Mouse (Mus musculus) erythroid progenitor cell, adult 5-6 weeks (primary cell): Measurements from ENCODE around the gene Exosc8. TPM values are rescaled to one million over a fixed set of nuclear protein-coding genes. Genes with fewer than 3 reads are reported as not detected.
A peak's percentile ranks its signal among the peaks of the same experiment; 100 is the strongest.
"Not testable (repeated sequence)": the region's sequence is repeated elsewhere in the genome, so short reads cannot be mapped to it uniquely, and the experiment has no call there.

Experiments used
- ATAC-seq: replicated peaks from 2 replicates; pipeline ENCODE4 v1.8.0; 2016; ENCODE audit warnings: moderate number of reproducible peaks, mild to moderate bottlenecking, moderate TSS enrichment, inconsistent platforms; ENCODE audit not compliant: poor library complexity, low FRiP score, severe bottlenecking
- total RNA-seq, 2 experiments: library from RNA; stranded (forward) in 1 of 2; stranded (reverse) in 1 of 2; fragments of 150-400 nt in 1 of 2; fragments of 186-747, 209-891 nt in 1 of 2; gene quantifications; 2 replicates each; pipeline versions ENCODE4 v1.2.3 to v1.2.4; 2015 to 2017; ENCODE audit warnings: low replicate concordance in 2 of 2

The Exosc8 gene
- total RNA-seq (2015; ENCODE audit: low replicate concordance) (91.4 and 111 TPM in 2 replicates), total RNA-seq (2017; ENCODE audit: low replicate concordance) (75.7 and 94.0 TPM in 2 replicates)

GRCm38 (mm10) chr3:54735247-54736046 lies at the start of gene Exosc8, which contains the start of gene Alg5:
TSS of gene Exosc8 (minus strand) at chr3:54735393.
TSS of gene Alg5 (plus strand) at chr3:54735539.
- ATAC-seq: peak; percentile 72

DNA sequence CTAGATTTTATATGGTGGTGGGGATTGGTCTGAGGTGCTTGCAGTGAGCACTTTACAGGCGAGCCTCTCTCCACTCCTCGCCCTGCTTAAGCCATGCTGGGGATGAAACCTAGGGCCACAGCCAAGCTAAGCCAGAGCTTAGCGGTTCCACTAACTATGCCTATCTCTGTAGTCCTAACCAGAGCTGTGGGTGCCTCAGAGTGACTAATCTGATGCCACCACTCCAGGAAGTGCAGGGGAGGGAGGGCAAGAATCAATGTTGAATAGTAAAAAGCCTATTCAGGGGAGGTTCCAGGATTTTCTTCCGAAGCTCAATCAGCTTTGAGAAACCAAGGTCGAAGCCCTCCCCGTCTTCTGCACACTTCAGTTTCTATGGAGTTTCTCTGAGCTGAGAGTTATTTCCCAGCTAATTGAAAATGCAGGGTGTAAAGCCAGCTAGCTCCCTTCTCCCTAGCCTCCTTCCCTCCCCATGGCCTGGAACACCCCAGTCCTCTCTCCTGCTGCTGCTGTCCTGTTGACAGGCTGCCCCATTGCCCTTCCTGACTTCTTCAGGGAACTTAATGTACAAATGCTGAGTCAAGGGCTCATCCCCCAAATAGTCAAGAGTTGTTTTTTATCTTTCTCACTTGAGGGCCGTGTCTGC lies 40.9 kb upstream of the Exosc8 start:
- no peak for ATAC-seq

- no peak for ATAC-seq
Measured at GRCm38 (mm10) chr3:54773613-54774012, 38.4 kb upstream of the Exosc8 start.

DNA sequence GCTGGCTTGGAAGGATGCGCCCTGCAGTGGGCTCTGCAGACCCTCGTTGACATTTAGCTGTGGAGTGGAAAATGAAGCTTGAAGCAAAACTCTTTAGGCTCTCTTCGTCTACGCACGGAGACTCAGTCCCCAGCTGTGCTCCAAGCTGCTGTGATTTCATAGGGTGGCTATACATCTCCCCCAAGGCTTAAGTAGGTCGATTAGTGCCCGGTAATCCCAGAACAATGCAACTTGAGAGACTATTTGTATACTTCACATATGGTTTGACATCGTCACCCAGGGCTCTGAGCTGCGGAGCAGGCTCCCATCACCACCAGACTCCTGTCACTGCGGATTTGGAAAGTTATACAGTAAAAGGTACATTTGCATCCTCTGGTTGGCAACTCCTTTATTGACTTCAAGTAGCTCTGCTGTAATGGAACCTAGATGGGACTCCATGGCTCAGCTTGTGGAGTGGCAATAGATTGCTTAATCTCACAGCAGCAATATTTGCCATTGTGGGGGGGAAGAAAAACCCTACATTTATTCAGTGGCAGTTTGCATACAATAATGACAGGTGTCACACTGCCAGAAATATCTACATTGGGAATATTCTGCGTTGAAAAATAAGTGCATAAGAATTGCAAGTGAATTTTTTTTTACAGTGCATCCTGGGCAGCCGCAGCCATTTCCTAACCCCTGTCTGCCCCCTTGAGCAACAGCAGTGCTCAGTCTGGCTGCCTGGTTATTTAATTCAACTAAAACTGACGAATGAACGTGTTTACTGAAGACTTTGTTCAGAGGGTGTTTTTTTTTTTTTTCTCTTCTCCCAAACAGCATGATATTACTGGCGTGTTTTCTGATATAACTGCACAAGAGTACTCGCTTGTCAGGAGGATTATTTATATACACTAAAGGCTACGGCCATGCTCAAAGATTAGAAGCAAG lies 34.4 kb upstream of the Exosc8 start:
- ATAC-seq: no peak

DNA sequence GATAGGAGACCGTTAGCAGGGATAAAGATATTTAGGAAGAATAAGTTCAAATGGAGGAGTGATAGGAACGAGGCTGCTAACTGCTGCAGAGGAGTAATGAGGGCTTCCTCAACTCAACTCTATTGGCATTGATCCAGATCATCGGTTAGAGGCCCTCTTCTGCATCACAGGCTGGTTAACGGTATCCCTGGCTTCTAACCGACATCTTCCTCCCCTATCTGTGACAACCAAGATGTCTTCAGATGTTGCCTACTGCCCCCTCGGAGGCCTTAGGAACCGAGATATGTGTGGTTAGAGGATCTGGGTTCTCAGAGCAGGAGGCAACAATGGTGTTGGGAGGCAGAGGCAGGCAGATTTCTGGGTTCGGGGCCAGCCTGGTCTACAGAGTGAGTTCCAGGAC lies 33.4 kb upstream of the Exosc8 start:
- no peak for ATAC-seq

DNA sequence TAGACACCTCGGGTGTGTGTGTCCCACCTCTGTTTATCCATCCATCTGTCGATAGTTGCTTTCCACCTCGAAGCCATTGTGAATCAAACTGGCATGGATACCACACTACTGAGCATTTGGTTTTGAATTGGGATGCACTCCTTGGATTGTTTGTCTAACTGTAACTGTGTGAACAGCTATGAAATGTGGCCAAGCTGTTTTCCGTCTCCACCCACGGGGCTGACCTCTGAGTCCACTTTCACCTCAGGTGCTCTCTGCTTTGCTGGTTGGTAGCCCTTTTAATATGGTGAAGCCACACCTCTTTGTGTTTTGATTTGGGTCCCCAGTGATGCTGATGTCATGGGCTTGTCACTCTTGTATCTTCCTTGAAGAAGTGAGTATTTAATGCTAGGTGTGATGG lies 31.6 kb upstream of the Exosc8 start:
- no peak for ATAC-seq

DNA sequence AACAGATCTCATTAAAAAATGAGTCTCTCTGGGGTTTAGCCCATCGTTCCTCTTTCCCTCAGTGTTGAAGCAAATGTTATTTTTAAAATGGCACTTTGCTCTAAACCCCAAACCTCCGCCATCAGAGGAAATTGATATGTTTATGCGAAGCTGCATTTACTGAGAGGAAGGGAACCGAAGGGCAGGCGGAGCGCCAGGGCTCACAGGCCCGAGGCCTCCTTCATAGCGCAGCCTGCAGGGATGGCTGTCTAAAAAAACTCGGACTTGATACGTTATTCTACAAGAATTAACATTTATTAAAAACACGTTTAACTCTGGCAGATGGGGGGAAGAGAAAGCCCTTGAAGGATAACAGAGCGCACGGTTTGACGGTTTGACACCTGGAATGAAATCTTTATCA lies 30.8 kb upstream of the Exosc8 start:
- ATAC-seq: no peak

DNA sequence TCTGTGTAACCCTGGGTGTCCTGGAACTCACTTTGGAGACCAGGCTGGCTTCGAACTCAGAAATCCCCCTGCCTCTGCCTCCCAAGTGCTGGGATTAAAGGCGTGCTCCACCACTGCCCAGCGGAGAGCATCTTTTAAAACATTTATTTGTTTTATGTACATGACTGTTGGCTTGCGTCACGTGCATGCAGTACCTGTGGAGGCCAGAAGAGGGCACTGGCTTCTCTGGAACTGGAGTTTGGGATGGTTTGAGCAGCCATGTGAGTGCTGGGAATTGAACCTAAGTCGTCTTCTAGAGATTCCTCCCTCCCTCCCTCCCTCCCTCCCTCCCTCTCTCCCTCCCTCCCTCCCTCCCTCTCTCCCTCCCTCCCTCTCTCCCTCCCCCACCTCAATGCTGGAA lies 30.3 kb upstream of the Exosc8 start:
- ATAC-seq: not testable (repeated sequence)

GRCm38 (mm10) chr3:54764418-54764817 lies 29.2 kb upstream of the Exosc8 start:
- ATAC-seq: no peak

GRCm38 (mm10) chr3:54761258-54761657 lies 26.1 kb upstream of the Exosc8 start:
- ATAC-seq: no peak

DNA sequence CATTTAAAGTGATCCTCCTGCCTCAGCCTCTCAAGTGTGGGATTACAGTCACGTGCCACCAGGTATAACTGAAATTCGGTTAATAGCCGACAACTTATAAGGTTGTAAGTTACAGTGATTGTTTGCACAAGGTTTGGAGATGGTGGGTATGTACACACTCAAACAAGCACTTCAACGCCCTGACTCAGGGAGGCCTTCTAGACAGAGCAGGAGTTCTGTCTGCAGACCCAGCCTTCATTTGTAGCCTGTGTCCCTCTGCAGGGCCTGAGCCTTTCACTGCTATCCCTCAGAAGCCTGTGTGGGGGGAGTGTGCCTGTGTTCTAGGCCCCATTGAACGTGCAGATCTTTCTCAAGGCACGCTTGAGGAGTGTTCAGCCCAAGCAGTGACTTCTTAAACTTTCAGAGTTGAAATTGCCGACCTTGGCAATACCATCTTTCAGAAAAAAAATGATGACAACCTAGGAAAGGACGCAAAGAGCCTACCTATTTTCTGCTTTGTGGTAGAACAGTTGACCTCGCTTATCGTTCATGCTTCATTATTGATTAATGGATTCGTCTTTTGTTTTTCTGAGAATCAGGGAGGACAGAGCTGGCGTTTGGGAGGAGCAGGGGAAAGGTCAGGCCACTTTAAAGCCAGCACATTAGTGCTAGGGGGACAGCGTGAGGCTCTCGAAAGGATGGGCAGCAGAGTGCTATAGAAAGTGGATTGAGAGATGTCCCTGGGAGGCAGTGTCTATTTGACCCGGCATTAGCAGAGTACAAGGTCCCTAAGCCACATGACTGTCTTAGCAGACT lies 25.3 kb upstream of the Exosc8 start:
- no peak for ATAC-seq

GRCm38 (mm10) chr3:54759211-54759610 lies 24.0 kb upstream of the Exosc8 start:
- ATAC-seq: no peak

DNA sequence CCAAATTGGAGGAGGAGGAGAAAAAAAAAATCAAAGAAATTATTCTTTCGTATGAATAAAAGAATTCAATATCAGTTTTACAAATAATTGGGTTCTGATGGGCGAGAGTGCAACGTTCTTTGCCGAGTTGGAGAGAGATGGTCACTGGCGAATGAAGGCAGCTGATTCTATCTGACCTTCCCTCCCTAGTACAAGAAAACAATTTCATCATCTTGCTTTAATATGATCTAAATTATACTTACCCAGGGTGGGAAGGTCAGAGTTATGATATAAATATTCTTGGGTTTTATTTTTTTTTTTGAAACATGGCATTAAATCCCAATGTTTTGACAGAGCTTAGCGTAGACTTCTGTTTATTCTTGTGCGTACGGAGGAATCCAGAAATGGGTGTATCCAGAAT lies 22.3 kb upstream of the Exosc8 start:
- no peak for ATAC-seq

- ATAC-seq: no peak
Measured at GRCm38 (mm10) chr3:54756058-54756457, 20.9 kb upstream of the Exosc8 start.

DNA sequence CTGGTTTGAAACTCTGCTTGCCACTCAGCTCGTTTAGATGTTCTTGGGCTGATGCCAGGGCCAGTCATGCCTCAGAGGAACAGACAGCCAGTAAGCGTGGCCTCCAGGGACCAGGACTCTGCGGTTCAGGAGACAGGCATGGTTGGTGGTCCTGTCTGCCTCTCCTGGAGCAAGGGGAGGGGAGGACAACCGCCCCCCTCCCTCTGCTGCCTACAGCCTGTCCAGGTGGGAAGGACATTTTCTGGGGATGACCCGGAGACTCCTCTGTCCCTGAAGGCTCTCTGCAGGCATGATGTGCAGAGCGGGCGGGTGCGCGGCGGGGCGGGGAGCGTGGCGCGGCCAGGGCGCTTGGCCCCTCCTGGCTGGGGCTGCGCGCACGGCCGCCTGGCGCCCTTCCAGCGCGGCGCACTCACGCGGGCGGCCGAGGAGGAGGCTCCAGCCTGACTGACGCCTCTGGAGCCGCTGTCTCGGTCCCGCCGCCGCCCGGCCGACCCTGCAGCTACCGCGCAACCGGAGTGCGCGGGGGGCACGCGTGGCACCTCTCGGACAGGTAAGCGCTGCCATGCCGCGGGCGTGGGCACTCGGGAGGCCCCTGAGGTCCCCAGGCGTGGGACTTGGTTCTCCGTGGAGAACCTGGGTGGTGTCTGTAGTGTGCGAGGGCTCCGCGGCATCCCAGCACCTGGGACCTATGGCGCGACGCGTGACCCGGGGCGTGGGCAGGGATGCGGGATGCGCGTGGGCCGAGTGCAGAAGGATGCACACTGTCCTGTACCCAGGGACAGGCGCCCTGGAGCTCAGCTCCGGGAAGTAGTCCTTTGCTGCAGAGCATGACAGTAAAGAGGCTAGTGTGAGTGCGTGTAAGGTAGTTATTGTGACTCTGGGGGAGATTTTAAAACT lies 20.2 kb upstream of the Exosc8 start, which contains the start of gene Smad9:
Gene Smad9 (plus strand): TSS at position 438 of the 897 bp plus-strand sequence.
- no peak for ATAC-seq

DNA sequence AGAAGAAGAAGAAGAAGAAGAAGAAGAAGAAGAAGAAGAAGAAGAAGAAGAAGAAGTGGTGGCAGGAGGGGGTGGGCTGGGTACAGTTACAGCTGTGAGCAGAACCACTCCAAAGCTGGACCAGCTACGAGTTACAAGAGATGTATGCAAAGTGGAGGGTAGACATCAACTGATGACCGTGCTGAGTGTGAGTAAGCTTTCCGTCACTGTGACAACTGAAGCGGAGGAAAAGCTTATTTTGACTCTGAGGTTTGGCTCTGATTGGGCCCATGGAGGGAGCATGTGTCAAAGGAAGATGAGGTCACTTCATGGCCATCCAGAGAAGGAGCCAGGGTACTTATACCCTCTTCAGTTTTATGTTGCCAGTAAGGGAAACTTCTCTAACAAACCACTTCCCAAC lies 18.2 kb upstream of the Exosc8 start:
- ATAC-seq: no peak

- ATAC-seq: peak; percentile 56; the same call in 1 of the 2 replicates
Measured at GRCm38 (mm10) chr3:54745799-54746198, 10.6 kb upstream of the Exosc8 start.

- no peak for ATAC-seq
Measured at GRCm38 (mm10) chr3:54741965-54742364, 6.8 kb upstream of the Exosc8 start.
